Mouse (Mus musculus) MEL (cell line): ENCODE results near the gene Yjefn3.

ENCODE experiments used
- CHD1 ChIP-seq: IDR thresholded peaks from 2 replicates; pipeline ENCODE4 v1.6.1; 2012; ENCODE audit warnings: low read depth, mild to moderate bottlenecking, inconsistent platforms, low read length, improper control_type of control experiment
- CTCF ChIP-seq, 3 experiments: IDR thresholded peaks in 2 of 3; conservative IDR thresholded peaks in 1 of 3; 2 replicates each; pipeline ENCODE4 v1.5.1; 2011 to 2012; ENCODE audit warnings: low read length in 3 of 3, low read depth in 2 of 3, mild to moderate bottlenecking in 2 of 3, improper control_type of control experiment in 1 of 3, inconsistent platforms in 1 of 3, mixed read lengths in 1 of 3, moderate library complexity in 1 of 3; ENCODE audit not compliant: control insufficient read depth in 1 of 3, insufficient read depth in 1 of 3, poor library complexity in 1 of 3, severe bottlenecking in 1 of 3
- EP300 ChIP-seq, 2 experiments: IDR thresholded peaks; 2 replicates each; pipeline ENCODE4 v1.6.1; 2011; ENCODE audit warnings: improper control_type of control experiment in 2 of 2, low read length in 2 of 2, low read depth in 1 of 2, mild to moderate bottlenecking in 1 of 2
- HCFC1 ChIP-seq: IDR thresholded peaks from 2 replicates; pipeline ENCODE4 v1.6.1; 2012; ENCODE audit warnings: low read depth, mild to moderate bottlenecking, inconsistent platforms, low read length, improper control_type of control experiment, moderate library complexity
- JUND ChIP-seq: IDR thresholded peaks from 2 replicates; pipeline ENCODE4 v1.6.1; 2011; ENCODE audit warnings: low read depth, mild to moderate bottlenecking, improper control_type of control experiment, low read length
- MAZ ChIP-seq: IDR thresholded peaks from 2 replicates; pipeline ENCODE4 v1.6.1; 2012; ENCODE audit warnings: low read depth, mild to moderate bottlenecking, inconsistent platforms, low read length, improper control_type of control experiment
- POLR2A ChIP-seq, 2 experiments: IDR thresholded peaks; 2 replicates each; pipeline ENCODE4 v1.6.1; 2011 to 2012; ENCODE audit warnings: low read length in 2 of 2, mild to moderate bottlenecking in 2 of 2, control low read depth in 1 of 2, improper control_type of control experiment in 1 of 2, low read depth in 1 of 2, moderate library complexity in 1 of 2; ENCODE audit not compliant: control insufficient read depth in 1 of 2, insufficient read depth in 1 of 2, poor library complexity in 1 of 2
- POLR2AphosphoS5 ChIP-seq: IDR thresholded peaks from 2 replicates; pipeline ENCODE4 v1.6.1; 2012; ENCODE audit warnings: low read depth, borderline replicate concordance, mild to moderate bottlenecking, inconsistent platforms, low read length, moderate library complexity, mixed read lengths
- RCOR1 ChIP-seq: IDR thresholded peaks from 2 replicates; pipeline ENCODE4 v1.6.1; 2012; ENCODE audit warnings: low read depth, mild to moderate bottlenecking, inconsistent platforms, low read length, improper control_type of control experiment
- USF1 ChIP-seq: IDR thresholded peaks from 2 replicates; pipeline ENCODE4 v1.6.1; 2014; ENCODE audit warnings: low read depth, mild to moderate bottlenecking, inconsistent platforms, low read length, improper control_type of control experiment, moderate library complexity
- USF2 ChIP-seq, 2 experiments: IDR thresholded peaks; 2 replicates each; pipeline ENCODE4 v1.6.1; 2011 to 2012; ENCODE audit warnings: improper control_type of control experiment in 2 of 2, low read length in 2 of 2, borderline replicate concordance in 1 of 2, inconsistent platforms in 1 of 2, low read depth in 1 of 2, mild to moderate bottlenecking in 1 of 2; ENCODE audit not compliant: insufficient read depth in 1 of 2
- ZC3H11A ChIP-seq: IDR thresholded peaks from 2 replicates; pipeline ENCODE4 v1.6.1; 2012; ENCODE audit warnings: low read depth, mild to moderate bottlenecking, inconsistent platforms, low read length, improper control_type of control experiment

GRCm38 (mm10) chr8:69879678-69880077 lies 22.8 kb downstream of the Yjefn3 start:
- TF ChIP-seq CTCF (IDR thresholded peaks at IDR 0.05 in 2 of 3, conservative IDR thresholded peaks at IDR 0.05 in 1 of 3; ENCODE audit: control insufficient read depth in 1 of 3, insufficient read depth in 1 of 3, low read depth in 2 of 3, low read length in 3 of 3, poor library complexity in 1 of 3, severe bottlenecking in 1 of 3) (no peak), CHD1 (no peak), POLR2A (IDR thresholded peaks at IDR 0.05; ENCODE audit: control insufficient read depth in 1 of 2, insufficient read depth in 1 of 2, low read depth in 1 of 2, low read length in 2 of 2, poor library complexity in 1 of 2) (no peak), JUND (no peak), USF1 (no peak), RCOR1 (no peak), POLR2AphosphoS5 (no peak), ZC3H11A (no peak), USF2 (IDR thresholded peaks at IDR 0.05; ENCODE audit: borderline replicate concordance in 1 of 2, insufficient read depth in 1 of 2, low read depth in 1 of 2, low read length in 2 of 2) (no peak), HCFC1 (no peak), EP300 (IDR thresholded peaks at IDR 0.05; ENCODE audit: low read depth in 1 of 2, low read length in 2 of 2) (no peak), MAZ (no peak)
